Mouse (Mus musculus): ENCODE measurements around the gene Clip1.
"Not testable (repeated sequence)": the region's sequence is repeated elsewhere in the genome, so short reads cannot be mapped to it uniquely, and the experiment has no call there.

Clip1 gene

GRCm38 (mm10) chr5:123684221-123685144 lies at the start of gene Clip1:
Clip1 (minus strand) TSS chr5:123684618.
- no peak for DNase-seq (ENCODE audit: extremely low read depth, low read depth, low spot score)

GRCm38 (mm10) chr5:123730981-123731380 lies 46.6 kb upstream of the Clip1 start:
- no peak for DNase-seq (ENCODE audit: extremely low read depth, low read depth, low spot score)

- DNase-seq (ENCODE audit: extremely low read depth, low read depth, low spot score): not testable (repeated sequence)
Measured at GRCm38 (mm10) chr5:123723816-123724215, 39.4 kb upstream of the Clip1 start.

- peak; percentile 65 for DNase-seq (ENCODE audit: extremely low read depth, low read depth, low spot score)
Measured at GRCm38 (mm10) chr5:123720328-123721311, 36.2 kb upstream of the Clip1 start, which contains the start of gene Zcchc8. Zcchc8 (minus strand) TSS chr5:123721100.

GRCm38 (mm10) chr5:123714622-123715021 lies 30.2 kb upstream of the Clip1 start:
- no peak for DNase-seq (ENCODE audit: extremely low read depth, low read depth, low spot score)

- DNase-seq (ENCODE audit: extremely low read depth, low read depth, low spot score): no peak
Measured at GRCm38 (mm10) chr5:123713782-123714181, 29.4 kb upstream of the Clip1 start.

- DNase-seq (ENCODE audit: extremely low read depth, low read depth, low spot score): no peak
Measured at GRCm38 (mm10) chr5:123709571-123709970, 25.2 kb upstream of the Clip1 start.

- no peak for DNase-seq (ENCODE audit: extremely low read depth, low read depth, low spot score)
Measured at GRCm38 (mm10) chr5:123708598-123708997, 24.2 kb upstream of the Clip1 start.

- DNase-seq (ENCODE audit: extremely low read depth, low read depth, low spot score): no peak
Measured at GRCm38 (mm10) chr5:123700625-123701024, 16.2 kb upstream of the Clip1 start.

- DNase-seq (ENCODE audit: extremely low read depth, low read depth, low spot score): no peak
Measured at GRCm38 (mm10) chr5:123699198-123699597, 14.8 kb upstream of the Clip1 start.

- no peak for DNase-seq (ENCODE audit: extremely low read depth, low read depth, low spot score)
Measured at GRCm38 (mm10) chr5:123696961-123697360, 12.5 kb upstream of the Clip1 start.

- DNase-seq (ENCODE audit: extremely low read depth, low read depth, low spot score): no peak
Measured at GRCm38 (mm10) chr5:123696244-123696643, 11.8 kb upstream of the Clip1 start.

- DNase-seq (ENCODE audit: extremely low read depth, low read depth, low spot score): no peak
Measured at GRCm38 (mm10) chr5:123694468-123694867, 10.1 kb upstream of the Clip1 start.

GRCm38 (mm10) chr5:123683377-123684220 lies 819 bp downstream of the Clip1 start:
- no peak for DNase-seq (ENCODE audit: extremely low read depth, low read depth, low spot score)

GRCm38 (mm10) chr5:123683043-123683376 lies 1.4 kb downstream of the Clip1 start:
- no peak for DNase-seq (ENCODE audit: extremely low read depth, low read depth, low spot score)

- DNase-seq (ENCODE audit: extremely low read depth, low read depth, low spot score): no peak
Measured at GRCm38 (mm10) chr5:123682372-123682771, 2.0 kb downstream of the Clip1 start.

- no peak for DNase-seq (ENCODE audit: extremely low read depth, low read depth, low spot score)
Measured at GRCm38 (mm10) chr5:123679546-123680263, 4.7 kb downstream of the Clip1 start.

GRCm38 (mm10) chr5:123679106-123679505 lies 5.3 kb downstream of the Clip1 start:
- DNase-seq (ENCODE audit: extremely low read depth, low read depth, low spot score): no peak

- DNase-seq (ENCODE audit: extremely low read depth, low read depth, low spot score): no peak
Measured at GRCm38 (mm10) chr5:123675717-123676116, 8.7 kb downstream of the Clip1 start.

- DNase-seq (ENCODE audit: extremely low read depth, low read depth, low spot score): no peak
Measured at GRCm38 (mm10) chr5:123675221-123675620, 9.2 kb downstream of the Clip1 start.
